Mouse (Mus musculus) heart, embryonic 12.5 days (tissue): ENCODE data around the gene Hyal4. TPM values are rescaled to one million over a fixed set of nuclear protein-coding genes. Genes with fewer than 3 reads are reported as not detected.

Experiments
- ATAC-seq: fragments of 200-750 bp; cut with Nextera tagmentation; 2 replicates; pipeline ENCODE4 v1.8.0; 2017; ENCODE audit warnings: moderate TSS enrichment, moderate library complexity; ENCODE audit not compliant: insufficient number of reproducible peaks, low FRiP score
- H3K27ac ChIP-seq: fragments of 300-500 bp; sonication (generic); 2 replicates; pipeline ENCODE4 v1.5.1; 2016; ENCODE audit warnings: mild to moderate bottlenecking, moderate library complexity; ENCODE audit not compliant: poor library complexity, severe bottlenecking
- H3K27me3 ChIP-seq: fragments of 300-500 bp; sonication (generic); replicated peaks from 2 replicates; pipeline ENCODE4 v1.6.1; 2016; ENCODE audit warnings: mild to moderate bottlenecking, moderate library complexity
- H3K36me3 ChIP-seq: fragments of 300-500 bp; sonication (generic); 2 replicates; pipeline ENCODE4 v1.6.1; 2016; ENCODE audit warnings: mild to moderate bottlenecking, moderate library complexity
- H3K4me1 ChIP-seq: fragments of 300-500 bp; sonication (generic); replicated peaks from 2 replicates; pipeline ENCODE4 v1.6.1; 2016; ENCODE audit warnings: mild to moderate bottlenecking
- H3K4me2 ChIP-seq: fragments of 300-500 bp; sonication (generic); 2 replicates; pipeline ENCODE4 v1.6.1; 2016; ENCODE audit warnings: mild to moderate bottlenecking, moderate library complexity
- H3K4me3 ChIP-seq: fragments of 300-500 bp; sonication (generic); 2 replicates; pipeline ENCODE4 v1.5.1; 2016; ENCODE audit warnings: mild to moderate bottlenecking
- H3K9ac ChIP-seq: fragments of 300-500 bp; sonication (generic); 2 replicates; pipeline ENCODE4 v1.6.1; 2016; ENCODE audit warnings: mild to moderate bottlenecking, moderate library complexity
- H3K9me3 ChIP-seq: fragments of 300-500 bp; sonication (generic); replicated peaks from 2 replicates; pipeline ENCODE4 v1.6.1; 2016; ENCODE audit warnings: mild to moderate bottlenecking, moderate library complexity
- WGBS: fragments of 180-500 bp; shearing (Covaris S2); methylation state at CpG from one replicate; pipeline ENCODE4 v1.1.7; 2016; 5-methylcytosine and 5-hydroxymethylcytosine counted together
- polyA plus RNA-seq: library from polyadenylated mRNA; unstranded; fragments of >200 nt; fragmentation: Nextera tagmentation; extraction: Ambion mirVana; gene quantifications from 2 replicates; pipeline ENCODE4 v1.2.1, GENCODE M21; 2016

Gene Hyal4
- not detected in 2 replicates for polyA plus RNA-seq

- Histone ChIP-seq H3K9me3 (no peaks in the 10 kb centered on the region), H3K4me2 (no peak within 1 kb of the TSS), H3K4me3 (no peak within 1 kb of the TSS), H3K36me3 (no peaks in the 10 kb centered on the region), H3K4me1 (no peaks in the 10 kb centered on the region), H3K27me3 (no peaks in the 10 kb centered on the region), H3K27ac (no peak within 1 kb of the TSS), H3K9ac (no peak within 1 kb of the TSS)
- no peak for ATAC-seq
- WGBS, result 73% methylated on average over 4 of the region's 4 CpGs
Observed at GRCm38 (mm10) chr6:24748029-24748428, at the start of gene Hyal4. Gene Hyal4 (plus strand): TSS chr6:24748329.

GRCm38 (mm10) chr6:24707090-24707489 is 41.0 kb upstream of the Hyal4 start:
- no peak for ATAC-seq
- Histone ChIP-seq H3K36me3 (no peaks in the 10 kb centered on the region), H3K27ac (no peak overlapping the region), H3K4me1 (peaks cover 5% of the 10 kb centered on the region), H3K4me3 (no peak overlapping the region), H3K27me3 (no peaks in the 10 kb centered on the region), H3K9me3 (no peaks in the 10 kb centered on the region), H3K9ac (no peak overlapping the region), H3K4me2 (no peak overlapping the region)
- 72% methylated on average over 5 of the region's 5 CpGs for whole genome bisulfite sequencing

GRCm38 (mm10) chr6:24707499-24707898 is 40.6 kb upstream of the Hyal4 start:
- WGBS, result 70% methylated on average over 2 of the region's 2 CpGs

GRCm38 (mm10) chr6:24721317-24722099 is 26.6 kb upstream of the Hyal4 start:
- H3K27ac ChIP-seq, result no peak overlapping the region
- H3K4me1 ChIP-seq, result no peaks in the 10 kb centered on the region
- no peak for ATAC-seq
- WGBS, result 23% methylated on average over 13 of the region's 13 CpGs
- no peak overlapping the region for H3K4me3 ChIP-seq
- H3K36me3 ChIP-seq, result no peaks in the 10 kb centered on the region
- no peaks in the 10 kb centered on the region for H3K27me3 ChIP-seq
- no peak overlapping the region for H3K9ac ChIP-seq
- peak overlapping the region; percentile 21; the same call in 1 of the 2 replicates for H3K4me2 ChIP-seq
- H3K9me3 ChIP-seq, result no peaks in the 10 kb centered on the region

More at GRCm38 (mm10) chr6:24707499-24707898, 40.6 kb upstream of the Hyal4 start:
- H3K4me2 ChIP-seq, result no peak overlapping the region
- H3K9ac ChIP-seq, result no peak overlapping the region
- no peaks in the 10 kb centered on the region for H3K36me3 ChIP-seq
- H3K27me3 ChIP-seq, result no peaks in the 10 kb centered on the region
- no peak overlapping the region for H3K27ac ChIP-seq
- no peak overlapping the region for H3K4me3 ChIP-seq
- no peak for ATAC-seq
- no peaks in the 10 kb centered on the region for H3K9me3 ChIP-seq
- H3K4me1 ChIP-seq, result peaks cover 5% of the 10 kb centered on the region

- 61% methylated on average over 1 of the region's 1 CpGs for WGBS
- Histone ChIP-seq H3K4me3 (no peak overlapping the region), H3K36me3 (no peaks in the 10 kb centered on the region), H3K4me2 (no peak overlapping the region), H3K27ac (no peak overlapping the region), H3K27me3 (no peaks in the 10 kb centered on the region), H3K4me1 (no peaks in the 10 kb centered on the region), H3K9ac (no peak overlapping the region), H3K9me3 (no peaks in the 10 kb centered on the region)
- no peak for ATAC-seq
Observed at GRCm38 (mm10) chr6:24728130-24728529, 20.0 kb upstream of the Hyal4 start.

GRCm38 (mm10) chr6:24732945-24733344 is 15.2 kb upstream of the Hyal4 start, which contains the start of gene Hyal6:
Gene Hyal6 (plus strand): TSS chr6:24733245.
- no peak within 1 kb of the TSS for H3K4me3 ChIP-seq
- no peak within 1 kb of the TSS for H3K4me2 ChIP-seq
- H3K9ac ChIP-seq, result no peak within 1 kb of the TSS
- no peak within 1 kb of the TSS for H3K27ac ChIP-seq
- WGBS, result 74% methylated on average over 3 of the region's 3 CpGs
- H3K4me1 ChIP-seq, result no peaks in the 10 kb centered on the region
- no peaks in the 10 kb centered on the region for H3K36me3 ChIP-seq
- no peak for ATAC-seq
- no peaks in the 10 kb centered on the region for H3K27me3 ChIP-seq
- no peaks in the 10 kb centered on the region for H3K9me3 ChIP-seq

- ATAC-seq, result no peak
- no peak overlapping the region for H3K4me2 ChIP-seq
- 77% methylated on average over 6 of the region's 6 CpGs for WGBS
- H3K27me3 ChIP-seq, result no peaks in the 10 kb centered on the region
- H3K9ac ChIP-seq, result no peak overlapping the region
- no peak overlapping the region for H3K4me3 ChIP-seq
- H3K36me3 ChIP-seq, result no peaks in the 10 kb centered on the region
- H3K4me1 ChIP-seq, result no peaks in the 10 kb centered on the region
- no peaks in the 10 kb centered on the region for H3K9me3 ChIP-seq
- H3K27ac ChIP-seq, result no peak overlapping the region
Observed at GRCm38 (mm10) chr6:24734565-24734964, 13.6 kb upstream of the Hyal4 start.

GRCm38 (mm10) chr6:24759281-24759680 is 11.2 kb downstream of the Hyal4 start:
- Histone ChIP-seq H3K27me3 (no peaks in the 10 kb centered on the region), H3K27ac (no peak overlapping the region), H3K9me3 (no peaks in the 10 kb centered on the region), H3K4me3 (no peak overlapping the region), H3K9ac (no peak overlapping the region), H3K4me1 (no peaks in the 10 kb centered on the region), H3K4me2 (no peak overlapping the region), H3K36me3 (no peaks in the 10 kb centered on the region)
- WGBS, result 83% methylated on average over 3 of the region's 3 CpGs
- no peak for ATAC-seq

- ATAC-seq, result no peak
- no peaks in the 10 kb centered on the region for H3K4me1 ChIP-seq
- 80% methylated on average over 2 of the region's 2 CpGs for WGBS
- no peak overlapping the region for H3K4me2 ChIP-seq
- no peak overlapping the region for H3K9ac ChIP-seq
- H3K36me3 ChIP-seq, result no peaks in the 10 kb centered on the region
- no peak overlapping the region for H3K27ac ChIP-seq
- H3K9me3 ChIP-seq, result no peaks in the 10 kb centered on the region
- H3K4me3 ChIP-seq, result no peak overlapping the region
- no peaks in the 10 kb centered on the region for H3K27me3 ChIP-seq
Observed at GRCm38 (mm10) chr6:24766261-24766660, 18.1 kb downstream of the Hyal4 start.

GRCm38 (mm10) chr6:24779182-24779581 is 31.1 kb downstream of the Hyal4 start:
- ATAC-seq, result no peak
- no peak overlapping the region for H3K4me3 ChIP-seq
- no peak overlapping the region for H3K4me2 ChIP-seq
- no peaks in the 10 kb centered on the region for H3K4me1 ChIP-seq
- H3K9ac ChIP-seq, result no peak overlapping the region
- WGBS, result 59% methylated on average over 2 of the region's 2 CpGs
- no peaks in the 10 kb centered on the region for H3K36me3 ChIP-seq
- no peak overlapping the region for H3K27ac ChIP-seq
- no peaks in the 10 kb centered on the region for H3K27me3 ChIP-seq
- no peaks in the 10 kb centered on the region for H3K9me3 ChIP-seq

- Histone ChIP-seq H3K9ac (no peak within 1 kb of the TSS), H3K4me1 (no peaks in the 10 kb centered on the region), H3K9me3 (no peaks in the 10 kb centered on the region), H3K4me3 (no peak within 1 kb of the TSS), H3K36me3 (no peaks in the 10 kb centered on the region), H3K27me3 (no peaks in the 10 kb centered on the region), H3K27ac (no peak within 1 kb of the TSS), H3K4me2 (no peak within 1 kb of the TSS)
- ATAC-seq, result no peak
Observed at GRCm38 (mm10) chr6:24790888-24791287, 42.8 kb downstream of the Hyal4 start, which contains the start of gene Spam1. Gene Spam1 (plus strand): TSS chr6:24791188.
